ENCODE assay signal across 25 mouse cellular contexts in genomic region chr12:75865166-75865565, GRCm38 (mm10). TPM values are rescaled to one million over a fixed set of nuclear protein-coding genes. Genes with fewer than 3 reads are reported as not detected.
DNase-seq lines count a peak whose midpoint lies in the region; ATAC-seq lines count a peak whose summit lies in the region.
"Had no signal": no experiment of that assay in that cellular context is flagged by ENCODE, and none has a peak within 500 bp of the region (broad histone marks: within the 10 kb centered on the region; RNA-seq: fewer than 3 reads in every experiment).

No protein-coding gene starts in this region.

- no peaks in the 10 kb centered on the region for H3K27me3 ChIP-seq in forebrain, embryonic 13.5 days
- H3K27me3 ChIP-seq in midbrain, embryonic 13.5 days = no peaks in the 10 kb centered on the region
- H3K27me3 ChIP-seq: CH12.LX, Patski had no signal

- ATAC-seq in forebrain, embryonic 13.5 days = no peak
- no peak for ATAC-seq in midbrain, embryonic 13.5 days
- ATAC-seq: activated CD4-positive, CD25-positive, alpha-beta regulatory T cell, adult 4 months; CD4-positive, CD25-positive, alpha-beta regulatory T cell, adult 4 months; Patski had no signal

- H3K4me2 ChIP-seq in forebrain, embryonic 13.5 days = no peak overlapping the region
- H3K4me2 ChIP-seq in midbrain, embryonic 13.5 days (replicated peaks) = no peak overlapping the region

- H3K9me3 ChIP-seq in forebrain, embryonic 13.5 days (replicated peaks) = no peaks in the 10 kb centered on the region
- H3K9me3 ChIP-seq in midbrain, embryonic 13.5 days = no peaks in the 10 kb centered on the region
- H3K9me3 ChIP-seq: G1E had no signal

- 85% methylated on average over 2 of the region's 2 CpGs for WGBS in forebrain, embryonic 13.5 days
- 88% methylated on average over 2 of the region's 2 CpGs for WGBS in midbrain, embryonic 13.5 days

- H3K9ac ChIP-seq in forebrain, embryonic 13.5 days = no peak overlapping the region
- H3K9ac ChIP-seq in midbrain, embryonic 13.5 days (replicated peaks) = no peak overlapping the region

- H3K27ac ChIP-seq in forebrain, embryonic 13.5 days = no peak overlapping the region
- no peak overlapping the region for H3K27ac ChIP-seq in midbrain, embryonic 13.5 days

- H3K4me3 ChIP-seq in forebrain, embryonic 13.5 days = no peak overlapping the region
- H3K4me3 ChIP-seq in midbrain, embryonic 13.5 days (replicated peaks) = no peak overlapping the region

- H3K4me1 ChIP-seq in forebrain, embryonic 13.5 days = peaks cover 34% of the 10 kb centered on the region
- peaks cover 10% of the 10 kb centered on the region for H3K4me1 ChIP-seq in midbrain, embryonic 13.5 days (replicated peaks)

- DNase-seq in 3T3-L1 (ENCODE audit: low read depth, low spot score) = peak; percentile 60
- DNase-seq in 416B (ENCODE audit: low read depth) = peak; percentile 58
- DNase-seq in NIH3T3 (ENCODE audit: low read depth) = peak; percentile 56
- DNase-seq in adrenal gland, adult 18-20 months (ENCODE audit: low spot score in 2 of 2) = no peak
- DNase-seq: adrenal gland, adult 2 months; adrenal gland, adult 8-10 months; adrenal gland, postnatal 10 days; adrenal gland, postnatal 14 days; adrenal gland, postnatal 25 days; adrenal gland, postnatal 36 days; B cell, adult 2 months; cerebellum, adult 11 months; cerebellum, adult 11-12 months; cerebellum, adult 18-20 months; cerebellum, adult 2 months; cerebellum, adult 8-10 months; cerebellum, adult 9-10 months; cerebellum, adult 9-11 months had no signal

- H3K36me3 ChIP-seq in forebrain, embryonic 13.5 days (ENCODE audit: poor library complexity, severe bottlenecking) = no peaks in the 10 kb centered on the region
- H3K36me3 ChIP-seq in midbrain, embryonic 13.5 days = no peaks in the 10 kb centered on the region
- H3K36me3 ChIP-seq: G1E had no signal

RNA-seq across cellular contexts. Expression of gene Syne2, which starts 47.2 kb away (rescaled TPM):
- polyA plus RNA-seq in forebrain, embryonic 13.5 days (2015; fragmentation: Nextera tagmentation; extraction: Ambion mirVana) = 137 TPM in 2 replicates
- total RNA-seq in adrenal gland, adult 18-20 months (2021) = 10 to 100 TPM; 33.2 to 39.7 TPM
- 74.5 and 84.4 TPM in 2 replicates for polyA plus RNA-seq in midbrain, embryonic 13.5 days (2015; fragmentation: Nextera tagmentation; extraction: Ambion mirVana)
- polyA plus RNA-seq: G1E had no signal

Comparison
In these comparisons a context has a peak if more than half of its experiments do, and no peak if none do; other contexts are left out.
1. DNase-seq: peak in 3T3-L1 (single experiment), 416B (single experiment) and NIH3T3 (single experiment); none in adrenal gland, adult 18-20 months (0 of 2).